Mouse (Mus musculus) liver, adult 2 months (tissue): ENCODE data around the gene Gdf1. TPM values are rescaled to one million over a fixed set of nuclear protein-coding genes. Genes with fewer than 3 reads are reported as not detected.
A peak's percentile ranks its signal among the peaks of the same experiment; 100 is the strongest.

Experiments
- DNase-seq: peaks from one replicate; pipeline ENCODE4 v3.0.0-alpha.2; 2011; ENCODE audit warnings: low read depth, low spot score; ENCODE audit errors: extremely low read depth
- H3K27ac ChIP-seq: fragments of 200-500 bp; replicated peaks from 2 replicates; pipeline ENCODE4 v1.5.1; 2012; ENCODE audit warnings: low read depth, mild to moderate bottlenecking, control low read depth, inconsistent platforms, low read length; ENCODE audit not compliant: insufficient read depth
- H3K27me3 ChIP-seq: fragments of 200-500 bp; 2 replicates; pipeline ENCODE4 v1.6.1; 2012; ENCODE audit warnings: mild to moderate bottlenecking, moderate library complexity, low read length, inconsistent platforms; ENCODE audit not compliant: control insufficient read depth, insufficient read depth
- H3K36me3 ChIP-seq: fragments of 200-500 bp; 2 replicates; pipeline ENCODE4 v1.6.1; 2012; ENCODE audit warnings: low read length, inconsistent platforms; ENCODE audit not compliant: control insufficient read depth, insufficient read depth
- H3K4me1 ChIP-seq: fragments of 200-500 bp; 2 replicates; pipeline ENCODE4 v1.6.1; 2011; ENCODE audit warnings: low read length; ENCODE audit not compliant: control insufficient read depth, insufficient read depth
- H3K4me3 ChIP-seq: fragments of 200-500 bp; 2 replicates; pipeline ENCODE4 v1.5.1; 2011; ENCODE audit warnings: low read depth, mild to moderate bottlenecking, control low read depth, low read length, moderate library complexity; ENCODE audit not compliant: insufficient read depth
- H3K79me2 ChIP-seq: fragments of 200-500 bp; 2 replicates; pipeline ENCODE4 v1.6.1; 2012; ENCODE audit warnings: inconsistent platforms, mild to moderate bottlenecking, low read length, moderate library complexity; ENCODE audit not compliant: control insufficient read depth, insufficient read depth
- H3K9ac ChIP-seq: fragments of 200-500 bp; 2 replicates; pipeline ENCODE4 v1.6.1; 2012; ENCODE audit warnings: low read depth, mild to moderate bottlenecking, control low read depth, inconsistent platforms, low read length
- CTCF ChIP-seq: fragments of 200-500 bp; IDR thresholded peaks from 2 replicates; pipeline ENCODE4 v1.5.1; 2011; ENCODE audit warnings: low read depth, low read length, control low read depth
- POLR2A ChIP-seq: fragments of 200-500 bp; IDR thresholded peaks from 2 replicates; pipeline ENCODE4 v1.6.1; 2011; ENCODE audit warnings: low read length, control low read depth; ENCODE audit not compliant: insufficient read depth; ENCODE audit errors: extremely low read depth
- WGBS: fragments of 180-500 bp; shearing (Covaris S2); methylation state at CpG from one replicate; pipeline ENCODE4 v1.1.7; 2018; 5-methylcytosine and 5-hydroxymethylcytosine counted together
- polyA plus RNA-seq: library from polyadenylated mRNA; depleted of rRNA; stranded (reverse); fragments of >200 nt; gene quantifications from 2 replicates; pipeline ENCODE4 v1.2.3, GENCODE M21; 2012
- total RNA-seq: library from RNA; depleted of rRNA; stranded (reverse); fragments of >200 nt; gene quantifications from 2 replicates; pipeline ENCODE4 v1.2.3, GENCODE M21; 2014

Gdf1 gene
- total and polyA plus RNA-seq, 2 experiments = not detected

- no peaks in the 10 kb centered on the region for H3K79me2 ChIP-seq
- 91% methylated on average over 8 of the region's 8 CpGs for WGBS
- no peak for DNase-seq
- H3K27ac ChIP-seq = no peak overlapping the region
- H3K27me3 ChIP-seq = no peaks in the 10 kb centered on the region
- no peaks in the 10 kb centered on the region for H3K36me3 ChIP-seq
- H3K9ac ChIP-seq = no peak overlapping the region
- TF ChIP-seq CTCF (peak; percentile 63), POLR2A (no peak)
- H3K4me3 ChIP-seq = no peak overlapping the region
- no peaks in the 10 kb centered on the region for H3K4me1 ChIP-seq
Measured at GRCm38 (mm10) chr8:70286737-70287136, 42.9 kb upstream of the Gdf1 start.

- H3K4me1 ChIP-seq = no peaks in the 10 kb centered on the region
- no peak overlapping the region for H3K4me3 ChIP-seq
- peaks cover 14% of the 10 kb centered on the region for H3K36me3 ChIP-seq
- no peak overlapping the region for H3K9ac ChIP-seq
- TF ChIP-seq POLR2A (no peak), CTCF (no peak)
- no peaks in the 10 kb centered on the region for H3K27me3 ChIP-seq
- DNase-seq = no peak
- H3K27ac ChIP-seq = no peak overlapping the region
- no peaks in the 10 kb centered on the region for H3K79me2 ChIP-seq
- WGBS = 77% methylated on average over 5 of the region's 5 CpGs
Measured at GRCm38 (mm10) chr8:70293988-70294405, 35.6 kb upstream of the Gdf1 start.

GRCm38 (mm10) chr8:70300881-70301280, 28.7 kb upstream of the Gdf1 start:
- DNase-seq = no peak
- Histone ChIP-seq H3K36me3 (peaks cover 8% of the 10 kb centered on the region), H3K27ac (no peak overlapping the region), H3K79me2 (peaks cover 25% of the 10 kb centered on the region; the same call in 1 of the 2 replicates), H3K9ac (no peak overlapping the region), H3K27me3 (no peaks in the 10 kb centered on the region), H3K4me3 (no peak overlapping the region), H3K4me1 (peaks cover 10% of the 10 kb centered on the region)
- TF ChIP-seq POLR2A = no peak
- TF ChIP-seq CTCF = no peak
- WGBS = 80% methylated on average over 3 of the region's 3 CpGs

- peaks cover 10% of the 10 kb centered on the region for H3K4me1 ChIP-seq
- WGBS = under 1% methylated on average over 40 of the region's 40 CpGs
- TF ChIP-seq CTCF (no peak), POLR2A (peak; percentile 68)
- peak within 1 kb of the TSS; percentile 95 for H3K4me3 ChIP-seq
- H3K79me2 ChIP-seq = peaks cover 25% of the 10 kb centered on the region; the same call in 1 of the 2 replicates
- H3K27me3 ChIP-seq = no peaks in the 10 kb centered on the region
- peak within 1 kb of the TSS; percentile 71 for H3K27ac ChIP-seq
- H3K9ac ChIP-seq = peak within 1 kb of the TSS; percentile 95
- peak; percentile 85 for DNase-seq
- H3K36me3 ChIP-seq = peaks cover 7% of the 10 kb centered on the region
Measured at GRCm38 (mm10) chr8:70302358-70302890, 27.2 kb upstream of the Gdf1 start, which contains the start of the genes Ddx49 and Cope. Gene Ddx49, minus strand, starts transcription at chr8:70302489. Gene Cope, plus strand, starts transcription at chr8:70302518.

- TF ChIP-seq POLR2A (no peak), CTCF (no peak)
- H3K9ac ChIP-seq = peak overlapping the region; percentile 95
- peaks cover 25% of the 10 kb centered on the region; the same call in 1 of the 2 replicates for H3K79me2 ChIP-seq
- peaks cover 10% of the 10 kb centered on the region for H3K4me1 ChIP-seq
- DNase-seq = no peak
- WGBS = 1% methylated on average over 16 of the region's 16 CpGs
- peaks cover 7% of the 10 kb centered on the region for H3K36me3 ChIP-seq
- H3K27me3 ChIP-seq = no peaks in the 10 kb centered on the region
- H3K4me3 ChIP-seq = peak overlapping the region; percentile 95
- H3K27ac ChIP-seq = peak overlapping the region; percentile 71
Measured at GRCm38 (mm10) chr8:70302901-70303300, 26.7 kb upstream of the Gdf1 start.

GRCm38 (mm10) chr8:70309311-70309710, 20.3 kb upstream of the Gdf1 start:
- Histone ChIP-seq H3K4me3 (no peak overlapping the region), H3K27ac (no peak overlapping the region), H3K27me3 (no peaks in the 10 kb centered on the region), H3K36me3 (peaks cover 24% of the 10 kb centered on the region), H3K4me1 (no peaks in the 10 kb centered on the region), H3K9ac (no peak overlapping the region), H3K79me2 (no peaks in the 10 kb centered on the region)
- no peak for TF ChIP-seq POLR2A
- TF ChIP-seq CTCF = peak; percentile 77
- no peak for DNase-seq
- 41% methylated on average over 2 of the region's 2 CpGs for WGBS
